In the genomic region with DNA sequence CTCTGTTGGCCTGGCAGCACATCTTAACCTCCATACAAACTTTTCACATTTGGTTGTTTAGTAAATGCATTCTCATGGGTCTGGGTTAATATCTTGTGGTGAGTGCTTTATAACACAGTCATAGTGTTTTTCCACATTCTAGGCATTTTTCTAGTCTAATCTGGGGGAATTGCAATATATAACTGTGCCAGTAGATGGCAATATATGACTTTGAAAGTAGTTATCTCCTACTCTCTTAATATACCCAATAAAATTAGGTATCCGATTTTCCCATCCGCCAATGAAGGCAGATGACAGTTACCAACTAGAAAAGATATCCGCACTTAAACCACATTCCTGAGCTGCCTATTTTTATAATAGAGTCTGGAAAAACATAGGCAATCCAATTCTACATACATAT, we compare ENCODE assay signal across 9 mouse cellular contexts. TPM values are rescaled to one million over a fixed set of nuclear protein-coding genes. Genes with fewer than 3 reads are reported as not detected.
DNase-seq lines count a peak whose midpoint lies in the region; ATAC-seq lines count a peak whose summit lies in the region.
"Had no signal": no experiment of that assay in that cellular context is flagged by ENCODE, and none has a peak within 500 bp of the region (broad histone marks: within the 10 kb centered on the region; RNA-seq: fewer than 3 reads in every experiment).

No protein-coding gene starts in this region.

- H3K27ac ChIP-seq in midbrain, embryonic 13.5 days = no peak overlapping the region

- 11% methylated on average over 3 of the region's 3 CpGs for WGBS in midbrain, embryonic 13.5 days

- peak; percentile 70 for ATAC-seq in midbrain, embryonic 13.5 days

- H3K4me1 ChIP-seq in midbrain, embryonic 13.5 days (replicated peaks) = no peaks in the 10 kb centered on the region

- H3K4me2 ChIP-seq in midbrain, embryonic 13.5 days (replicated peaks) = no peak overlapping the region

- intact Hi-C loops in left cerebral cortex, postnatal 36 days (cut with DNase I) = loop anchor here (5.0 kb wide), 1 partner anchor 642 kb away; no protein-coding TSS in a partner anchor

- no peak overlapping the region for H3K9ac ChIP-seq in midbrain, embryonic 13.5 days (replicated peaks)

- peak; percentile 33 for DNase-seq in left cerebral cortex, adult 11 months (ENCODE audit: low spot score)
- DNase-seq in left cerebral cortex, postnatal 36 days (ENCODE audit: low spot score in 2 of 2) = no peak
- DNase-seq in Muller cell, postnatal 12 days (ENCODE audit: inconsistent ontology term) = peak; percentile 86
- peak; percentile 27 for DNase-seq in embryo, embryonic 9.5 days (ENCODE audit: extremely low spot score)
- DNase-seq in spleen, postnatal 10 days (ENCODE audit: low spot score in 2 of 2) = no peak
- no peak for DNase-seq in cerebellum, adult 11-12 months
- DNase-seq in thymus, postnatal 14 days = no peak

- no peak overlapping the region for H3K4me3 ChIP-seq in midbrain, embryonic 13.5 days (replicated peaks)
- H3K4me3 ChIP-seq: erythroblast, embryonic 14.5 days had no signal

- no peaks in the 10 kb centered on the region for H3K27me3 ChIP-seq in midbrain, embryonic 13.5 days

- no peaks in the 10 kb centered on the region for H3K36me3 ChIP-seq in midbrain, embryonic 13.5 days

- H3K9me3 ChIP-seq in midbrain, embryonic 13.5 days = no peaks in the 10 kb centered on the region

RNA-seq across cellular contexts. Expression of a gene that starts 11.7 kb away (rescaled TPM):
- total RNA-seq in left cerebral cortex, postnatal 36 days (2021) = 1 to 10 TPM; 1.7 to 2.1 TPM
- 10.2 and 11.0 TPM in 2 replicates for polyA plus RNA-seq in midbrain, embryonic 13.5 days (2015; fragmentation: Nextera tagmentation; extraction: Ambion mirVana)

Comparison
In these comparisons a context has a peak if more than half of its experiments do, and no peak if none do; other contexts are left out.
1. DNase-seq: peak in left cerebral cortex, adult 11 months (single experiment), Muller cell, postnatal 12 days (single experiment) and embryo, embryonic 9.5 days (single experiment); none in left cerebral cortex, postnatal 36 days (0 of 2), spleen, postnatal 10 days (0 of 2), cerebellum, adult 11-12 months (single experiment) and thymus, postnatal 14 days (single experiment).